Comparison of ENCODE assay signal across 19 mouse cellular contexts in genomic region chr5:38418799-38419198, GRCm38 (mm10).
DNase-seq lines count a peak whose midpoint lies in the region; ATAC-seq and TF ChIP-seq lines count a peak whose summit lies in the region.
"Had no signal": no experiment of that assay in that cellular context is flagged by ENCODE, and none has a peak within 500 bp of the region (broad histone marks: within the 10 kb centered on the region; RNA-seq: fewer than 3 reads in every experiment).

No protein-coding gene starts in this region.

- no peak for TF ChIP-seq CTCF in forebrain, postnatal 0 days (IDR thresholded peaks at IDR 0.05; ENCODE audit: low read depth)

- no peak overlapping the region for H3K4me3 ChIP-seq in forebrain, postnatal 0 days (ENCODE audit: low read depth, low read length)
- H3K4me3 ChIP-seq: embryonic facial prominence, embryonic 12.5 days; heart, adult 2 months; heart, embryonic 15.5 days; intestine, embryonic 15.5 days had no signal

- H3K27me3 ChIP-seq in forebrain, postnatal 0 days (ENCODE audit: insufficient read depth, low read length) = no peaks in the 10 kb centered on the region
- H3K27me3 ChIP-seq: embryonic facial prominence, embryonic 12.5 days; heart, embryonic 15.5 days; intestine, embryonic 15.5 days had no signal

- H3K4me2 ChIP-seq in forebrain, postnatal 0 days (ENCODE audit: low read depth) = no peak overlapping the region
- H3K4me2 ChIP-seq: embryonic facial prominence, embryonic 12.5 days; heart, embryonic 11.5 days; heart, embryonic 15.5 days; hindbrain, embryonic 14.5 days; intestine, embryonic 15.5 days had no signal

- no peak overlapping the region for H3K27ac ChIP-seq in forebrain, postnatal 0 days (ENCODE audit: low read depth, low read length)
- H3K27ac ChIP-seq: embryonic facial prominence, embryonic 12.5 days; heart, adult 2 months; heart, embryonic 15.5 days; hindbrain, embryonic 14.5 days; intestine, embryonic 15.5 days had no signal

- intact Hi-C loops in left cerebral cortex, postnatal 14 days (cut with DNase I) = no loop called here

- ATAC-seq in frontal cortex, adult (ENCODE audit: low TSS enrichment) = peak; percentile 92
- peak; percentile 65 for ATAC-seq in forebrain, postnatal 0 days
- ATAC-seq: intestine, embryonic 15.5 days had no signal

- no peaks in the 10 kb centered on the region for H3K4me1 ChIP-seq in forebrain, postnatal 0 days (ENCODE audit: insufficient read depth)
- H3K4me1 ChIP-seq: embryonic facial prominence, embryonic 12.5 days; heart, embryonic 15.5 days; intestine, embryonic 15.5 days had no signal

- no peak overlapping the region for H3K9ac ChIP-seq in forebrain, postnatal 0 days
- H3K9ac ChIP-seq: embryonic facial prominence, embryonic 12.5 days; heart, embryonic 15.5 days; hindbrain, embryonic 14.5 days; intestine, embryonic 15.5 days had no signal

- 65% methylated on average over 6 of the region's 6 CpGs for WGBS in forebrain, postnatal 0 days

- no peak for DNase-seq in frontal cortex, postnatal 14 days (ENCODE audit: low spot score in 2 of 2)
- peak; percentile 17 to 30 for DNase-seq in left cerebral cortex, postnatal 14 days (ENCODE audit: low spot score in 2 of 2)
- no peak for DNase-seq in left cerebral cortex, adult 9 months (ENCODE audit: low spot score in 2 of 2)
- DNase-seq in forebrain, postnatal 0 days = no peak
- no peak for DNase-seq in urinary bladder, postnatal 36 days (ENCODE audit: low spot score in 2 of 2)
- DNase-seq: adrenal gland, adult 2 months; adrenal gland, postnatal 25 days; cerebellum, adult 11-12 months; cerebellum, adult 9-10 months; cerebellum, postnatal 25 days; gastrocnemius, postnatal 14 days; heart, adult 2 months; heart, postnatal 14 days had no signal

- no peaks in the 10 kb centered on the region for H3K36me3 ChIP-seq in forebrain, postnatal 0 days (ENCODE audit: insufficient read depth)
- H3K36me3 ChIP-seq: embryonic facial prominence, embryonic 12.5 days; heart, embryonic 15.5 days; intestine, embryonic 15.5 days had no signal

- peaks cover 7% of the 10 kb centered on the region; the same call in 1 of the 2 replicates for H3K9me3 ChIP-seq in forebrain, postnatal 0 days (ENCODE audit: low read length)
- H3K9me3 ChIP-seq: heart, embryonic 15.5 days; intestine, embryonic 15.5 days had no signal

Comparison
In these comparisons a context has a peak if more than half of its experiments do, and no peak if none do; other contexts are left out.
1. DNase-seq: peak in left cerebral cortex, postnatal 14 days (2 of 2); none in frontal cortex, postnatal 14 days (0 of 2), left cerebral cortex, adult 9 months (0 of 2), forebrain, postnatal 0 days (single experiment) and urinary bladder, postnatal 36 days (0 of 2).